Mouse (Mus musculus): ENCODE results near the gene Lztr1. TPM values are rescaled to one million over a fixed set of nuclear protein-coding genes. Genes with fewer than 3 reads are reported as not detected.

Gene Lztr1
- total RNA-seq, 2 experiments from 2014 or later, result 31.8 to 32.1 TPM

GRCm38 (mm10) chr16:17557947-17558480 is 49.5 kb downstream of the Lztr1 start:
- DNase-seq, result peak; percentile 70 to 84

- DNase-seq, result no peak
Measured at GRCm38 (mm10) chr16:17558811-17559210, 50.3 kb downstream of the Lztr1 start.

- no peak for DNase-seq
Measured at GRCm38 (mm10) chr16:17559396-17560027, 51.0 kb downstream of the Lztr1 start.

- DNase-seq, result peak; percentile 76 to 78
Measured at GRCm38 (mm10) chr16:17561128-17561750, 52.8 kb downstream of the Lztr1 start, which contains the start of gene Lrrc74b. TSS of gene Lrrc74b (minus strand) at chr16:17561247.

GRCm38 (mm10) chr16:17561751-17562208 is 53.3 kb downstream of the Lztr1 start, which contains the start of gene P2rx6:
TSS of gene P2rx6 (plus strand) at chr16:17561885.
- peak; percentile 68 to 69 for DNase-seq

- no peak for DNase-seq
Measured at GRCm38 (mm10) chr16:17563580-17563979, 55.1 kb downstream of the Lztr1 start.

- no peak for DNase-seq
Measured at GRCm38 (mm10) chr16:17564221-17564620, 55.7 kb downstream of the Lztr1 start.

- no peak for DNase-seq
Measured at GRCm38 (mm10) chr16:17564771-17565170, 56.3 kb downstream of the Lztr1 start.

- no peak for DNase-seq
Measured at GRCm38 (mm10) chr16:17566186-17566585, 57.7 kb downstream of the Lztr1 start.

Other genes with a start within 250 kb of the Lztr1 start
- gene Tmem191c, start 232.6 kb upstream of the Lztr1 start, total RNA-seq (2021), result 1 to 10 TPM; 1.2 to 1.6 TPM
- gene Serpind1, start 177.3 kb upstream of the Lztr1 start, total RNA-seq (2021), result 1 to 10 TPM; 1.2 to 1.3 TPM
- 10 to 100 TPM; 15.8 to 17.0 TPM for gene Snap29, start 102.7 kb upstream of the Lztr1 start, total RNA-seq (2021)
- gene Pi4ka, start 102.4 kb upstream of the Lztr1 start, total RNA-seq (2021), result 10 to 100 TPM; 54.9 to 63.4 TPM
- 10 to 100 TPM; 28.9 to 29.4 TPM for gene Crkl, start 56.7 kb upstream of the Lztr1 start, total RNA-seq (2021)
- gene Aifm3, start 19.1 kb upstream of the Lztr1 start, total RNA-seq (2021), result under 1 TPM in 1 of 2 experiments, not detected in 1; 0.18 TPM
- gene Thap7, start 22.4 kb downstream of the Lztr1 start, total RNA-seq (2021), result 10 to 100 TPM; 13.5 to 13.6 TPM
- not detected for gene Lrrc74b, start 52.6 kb downstream of the Lztr1 start, total RNA-seq (2021)
- gene P2rx6, start 53.2 kb downstream of the Lztr1 start, total RNA-seq (2021), result 1 to 10 TPM; 1.8 TPM
- 1 to 10 TPM; 4.2 to 4.3 TPM for gene Slc7a4, start 74.5 kb downstream of the Lztr1 start, total RNA-seq (2021)
- gene Smpd4, start 110.7 kb downstream of the Lztr1 start, total RNA-seq (2021), result 10 to 100 TPM; 18.9 to 20.6 TPM
- gene Ccdc74a, start 137.8 kb downstream of the Lztr1 start, total RNA-seq (2021), result under 1 TPM; 0.35 to 0.57 TPM
- 10 to 100 TPM; 21.0 to 25.0 TPM for gene Med15, start 224.2 kb downstream of the Lztr1 start, total RNA-seq (2021)